In the genomic region with DNA sequence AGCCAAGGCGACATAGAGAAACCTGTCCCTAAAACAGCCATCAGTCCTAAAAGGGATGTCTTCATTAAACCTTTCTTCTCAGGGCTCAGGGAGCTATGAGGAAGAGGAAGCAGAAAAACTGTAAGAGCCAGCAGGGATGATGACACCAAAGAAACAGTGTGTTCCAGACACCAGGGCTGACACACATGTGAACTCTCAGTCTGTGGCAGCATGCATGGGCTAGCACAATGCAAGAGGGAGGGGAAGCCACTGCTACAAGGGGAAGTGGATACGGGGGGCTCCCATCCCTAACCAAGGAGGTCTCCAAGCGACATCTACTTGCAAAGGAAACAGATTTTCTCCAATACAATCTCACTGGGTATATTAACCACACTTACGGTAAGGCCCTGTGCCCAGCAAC, we compare ENCODE assay signal across 30 mouse cellular contexts. TPM values are rescaled to one million over a fixed set of nuclear protein-coding genes. Genes with fewer than 3 reads are reported as not detected.
DNase-seq lines count a peak whose midpoint lies in the region; ATAC-seq and TF ChIP-seq lines count a peak whose summit lies in the region.
"Had no signal": no experiment of that assay in that cellular context is flagged by ENCODE, and none has a peak within 500 bp of the region (broad histone marks: within the 10 kb centered on the region; RNA-seq: fewer than 3 reads in every experiment).

No protein-coding gene starts in this region.

- H3K4me3 ChIP-seq in liver, postnatal 0 days (ENCODE audit: low read depth, low read length): no peak overlapping the region
- H3K4me3 ChIP-seq in liver, embryonic 11.5 days (ENCODE audit: low read depth, low read length): no peak overlapping the region
- H3K4me3 ChIP-seq in megakaryocyte, embryonic 14.5 days (replicated peaks): peak overlapping the region; percentile 65
- no peak overlapping the region for H3K4me3 ChIP-seq in forebrain, postnatal 0 days (ENCODE audit: low read depth, low read length)
- H3K4me3 ChIP-seq in kidney, embryonic 16.5 days (ENCODE audit: low read length): no peak overlapping the region
- H3K4me3 ChIP-seq: embryonic facial prominence, embryonic 13.5 days; forebrain, embryonic 10.5 days; forebrain, embryonic 15.5 days; gastrocnemius, adult 2 months; heart, adult 2 months; heart, embryonic 12.5 days; hindbrain, embryonic 15.5 days; liver, embryonic 13.5 days; midbrain, embryonic 13.5 days; stomach, embryonic 15.5 days had no signal

- 51% methylated on average over 4 of the region's 4 CpGs for WGBS in liver, postnatal 0 days (ENCODE audit: insufficient replicate concordance)
- WGBS in liver, embryonic 11.5 days: 69% methylated on average over 4 of the region's 4 CpGs
- WGBS in forebrain, postnatal 0 days: 89% methylated on average over 4 of the region's 4 CpGs
- 93% methylated on average over 4 of the region's 4 CpGs for WGBS in kidney, embryonic 16.5 days

- TF ChIP-seq EP300 in liver, postnatal 0 days (IDR thresholded peaks at IDR 0.05; ENCODE audit: low read depth): peak; percentile 43

- peaks cover 8% of the 10 kb centered on the region for H3K4me1 ChIP-seq in liver, postnatal 0 days (ENCODE audit: insufficient read depth)
- H3K4me1 ChIP-seq in liver, embryonic 11.5 days (replicated peaks; ENCODE audit: control insufficient read depth, insufficient read depth, low read length): peaks cover 10% of the 10 kb centered on the region
- peaks cover 50% of the 10 kb centered on the region for H3K4me1 ChIP-seq in megakaryocyte, embryonic 14.5 days
- no peaks in the 10 kb centered on the region for H3K4me1 ChIP-seq in forebrain, postnatal 0 days (ENCODE audit: insufficient read depth)
- H3K4me1 ChIP-seq in kidney, embryonic 16.5 days (ENCODE audit: insufficient read depth, low read length): peaks cover 11% of the 10 kb centered on the region

- H3K36me3 ChIP-seq in liver, postnatal 0 days (replicated peaks; ENCODE audit: insufficient read depth, low read length): no peaks in the 10 kb centered on the region
- H3K36me3 ChIP-seq in liver, embryonic 11.5 days (ENCODE audit: control insufficient read depth, insufficient read depth, low read length): no peaks in the 10 kb centered on the region
- peaks cover 7% of the 10 kb centered on the region for H3K36me3 ChIP-seq in megakaryocyte, embryonic 14.5 days (replicated peaks; ENCODE audit: low read length)
- H3K36me3 ChIP-seq in forebrain, postnatal 0 days (ENCODE audit: insufficient read depth): no peaks in the 10 kb centered on the region
- H3K36me3 ChIP-seq in kidney, embryonic 16.5 days (ENCODE audit: insufficient read depth, low read length): no peaks in the 10 kb centered on the region
- H3K36me3 ChIP-seq: embryonic facial prominence, embryonic 13.5 days; forebrain, embryonic 10.5 days; forebrain, embryonic 15.5 days; heart, embryonic 12.5 days; hindbrain, embryonic 15.5 days; liver, embryonic 13.5 days; midbrain, embryonic 13.5 days; stomach, embryonic 15.5 days had no signal

- no peaks in the 10 kb centered on the region for H3K27me3 ChIP-seq in liver, postnatal 0 days (ENCODE audit: insufficient read depth, low read length)
- H3K27me3 ChIP-seq in liver, embryonic 11.5 days (replicated peaks; ENCODE audit: control insufficient read depth, insufficient read depth, low read length): no peaks in the 10 kb centered on the region
- no peaks in the 10 kb centered on the region for H3K27me3 ChIP-seq in megakaryocyte, embryonic 14.5 days (replicated peaks)
- H3K27me3 ChIP-seq in forebrain, postnatal 0 days (ENCODE audit: insufficient read depth, low read length): no peaks in the 10 kb centered on the region
- no peaks in the 10 kb centered on the region for H3K27me3 ChIP-seq in kidney, embryonic 16.5 days (ENCODE audit: insufficient read depth, low read length)
- H3K27me3 ChIP-seq: embryonic facial prominence, embryonic 13.5 days; forebrain, embryonic 15.5 days; heart, embryonic 12.5 days; hindbrain, embryonic 15.5 days; liver, embryonic 13.5 days; midbrain, embryonic 13.5 days; stomach, embryonic 15.5 days had no signal

- no peaks in the 10 kb centered on the region for H3K9me3 ChIP-seq in liver, postnatal 0 days (ENCODE audit: low read length)
- H3K9me3 ChIP-seq in liver, embryonic 11.5 days (ENCODE audit: control insufficient read depth, low read length): no peaks in the 10 kb centered on the region
- peaks cover 10% of the 10 kb centered on the region for H3K9me3 ChIP-seq in megakaryocyte, embryonic 14.5 days
- H3K9me3 ChIP-seq in forebrain, postnatal 0 days (ENCODE audit: low read length): no peaks in the 10 kb centered on the region
- H3K9me3 ChIP-seq in kidney, embryonic 16.5 days (ENCODE audit: low read length): no peaks in the 10 kb centered on the region
- H3K9me3 ChIP-seq: embryonic facial prominence, embryonic 13.5 days; forebrain, embryonic 10.5 days; forebrain, embryonic 15.5 days; heart, embryonic 12.5 days; hindbrain, embryonic 15.5 days; liver, embryonic 13.5 days; midbrain, embryonic 13.5 days; stomach, embryonic 15.5 days had no signal

- no peak overlapping the region for H3K9ac ChIP-seq in liver, postnatal 0 days (replicated peaks)
- H3K9ac ChIP-seq in liver, embryonic 11.5 days (ENCODE audit: low read depth, low read length): no peak overlapping the region
- no peak overlapping the region for H3K9ac ChIP-seq in forebrain, postnatal 0 days
- H3K9ac ChIP-seq in kidney, embryonic 16.5 days (replicated peaks; ENCODE audit: low read length): no peak overlapping the region
- H3K9ac ChIP-seq: embryonic facial prominence, embryonic 13.5 days; forebrain, embryonic 15.5 days; heart, embryonic 12.5 days; hindbrain, embryonic 15.5 days; liver, embryonic 13.5 days; midbrain, embryonic 13.5 days; stomach, embryonic 15.5 days had no signal

- no peak overlapping the region for H3K4me2 ChIP-seq in liver, postnatal 0 days (ENCODE audit: low read depth, low read length)
- no peak overlapping the region for H3K4me2 ChIP-seq in liver, embryonic 11.5 days
- no peak overlapping the region for H3K4me2 ChIP-seq in forebrain, postnatal 0 days (ENCODE audit: low read depth)
- no peak overlapping the region for H3K4me2 ChIP-seq in kidney, embryonic 16.5 days (replicated peaks; ENCODE audit: low read depth, low read length)
- H3K4me2 ChIP-seq: embryonic facial prominence, embryonic 13.5 days; forebrain, embryonic 15.5 days; heart, embryonic 12.5 days; hindbrain, embryonic 15.5 days; liver, embryonic 13.5 days; midbrain, embryonic 13.5 days; stomach, embryonic 15.5 days had no signal

- H3K27ac ChIP-seq in liver, postnatal 0 days (ENCODE audit: low read depth): peak overlapping the region; percentile 56; the same call in 1 of the 2 replicates
- no peak overlapping the region for H3K27ac ChIP-seq in liver, embryonic 11.5 days (ENCODE audit: low read depth, low read length)
- no peak overlapping the region for H3K27ac ChIP-seq in forebrain, postnatal 0 days (ENCODE audit: low read depth, low read length)
- no peak overlapping the region for H3K27ac ChIP-seq in kidney, embryonic 16.5 days (ENCODE audit: low read length)
- H3K27ac ChIP-seq: embryonic facial prominence, embryonic 13.5 days; forebrain, embryonic 10.5 days; forebrain, embryonic 15.5 days; gastrocnemius, adult 2 months; heart, adult 2 months; hindbrain, embryonic 15.5 days; liver, embryonic 13.5 days; midbrain, embryonic 13.5 days; stomach, embryonic 15.5 days had no signal

- no peak for TF ChIP-seq CTCF in liver, postnatal 0 days (IDR thresholded peaks at IDR 0.05; ENCODE audit: low read depth)
- no peak for TF ChIP-seq CTCF in forebrain, postnatal 0 days (IDR thresholded peaks at IDR 0.05; ENCODE audit: low read depth)

- no peak for DNase-seq in liver, postnatal 0 days
- no peak for DNase-seq in liver, embryonic 11.5 days (ENCODE audit: low spot score)
- DNase-seq in forebrain, postnatal 0 days: no peak
- DNase-seq in kidney, postnatal 14 days: no peak
- DNase-seq: adrenal gland, postnatal 36 days; cerebellum, adult 11 months; cerebellum, adult 9-11 months; gastrocnemius, adult 2 months; gastrocnemius, postnatal 36 days; heart, adult 2 months; heart, postnatal 4 days; kidney, adult 8-10 months; kidney, postnatal 10 days; left cerebral cortex, postnatal 4 days; liver, embryonic 13.5 days; lung, adult 2 months; retina, postnatal 1 day; right cerebral cortex, postnatal 14 days had no signal

- peak; percentile 18; the same call in 1 of the 2 replicates for ATAC-seq in liver, postnatal 0 days
- no peak for ATAC-seq in liver, embryonic 11.5 days (replicated peaks; ENCODE audit: low FRiP score)
- ATAC-seq in common myeloid progenitor, adult 5-6 weeks (replicated peaks; ENCODE audit: low read depth, poor library complexity, severe bottlenecking): peak; percentile 73
- ATAC-seq in forebrain, postnatal 0 days: no peak
- no peak for ATAC-seq in kidney, embryonic 16.5 days (ENCODE audit: low FRiP score, low TSS enrichment)
- ATAC-seq: CD4-positive, CD25-positive, alpha-beta regulatory T cell, adult 4 months; forebrain, embryonic 15.5 days; midbrain, embryonic 13.5 days had no signal

RNA-seq across cellular contexts. Expression of gene Adamtsl4, which starts 18.6 kb away (rescaled TPM):
- 2.5 and 2.6 TPM in 2 replicates for polyA plus RNA-seq in liver, postnatal 0 days (2015; fragmentation: Nextera tagmentation; extraction: Ambion mirVana)
- 0.38 and 1.2 TPM in 2 replicates for polyA plus RNA-seq in liver, embryonic 11.5 days (2014; fragmentation: Nextera tagmentation; extraction: Ambion mirVana)
- 0.37 TPM in 1 of 2 replicates, not detected in the other for total RNA-seq in common myeloid progenitor, adult 5-6 weeks (2017)
- polyA plus RNA-seq in megakaryocyte, embryonic 14.5 days (2012; ENCODE audit: insufficient read depth, low replicate concordance): 0.83 TPM in 1 of 2 replicates, not detected in the other
- 0.81 and 1.8 TPM in 2 replicates for total RNA-seq in forebrain, postnatal 0 days (2014; rRNA removed)
- 0.67 and 2.0 TPM in 2 replicates for polyA plus RNA-seq in forebrain, postnatal 0 days (2015; fragmentation: Nextera tagmentation; extraction: Ambion mirVana)
- 3.8 and 3.9 TPM in 2 replicates for polyA plus RNA-seq in kidney, embryonic 16.5 days (2015; fragmentation: Nextera tagmentation; extraction: Ambion mirVana)
- total RNA-seq: megakaryocyte-erythroid progenitor cell, adult 5-6 weeks had no signal

RNA-seq across cellular contexts. Expression of gene Ecm1, which starts 33.1 kb away (rescaled TPM):
- 81.2 and 90.1 TPM in 2 replicates for polyA plus RNA-seq in liver, postnatal 0 days (2015; fragmentation: Nextera tagmentation; extraction: Ambion mirVana)
- polyA plus RNA-seq in liver, embryonic 11.5 days (2014; fragmentation: Nextera tagmentation; extraction: Ambion mirVana): 30.4 and 31.7 TPM in 2 replicates
- total RNA-seq in common myeloid progenitor, adult 5-6 weeks (2017): not detected in 2 replicates
- polyA plus RNA-seq in megakaryocyte, embryonic 14.5 days (2012; ENCODE audit: insufficient read depth, low replicate concordance): 274 and 549 TPM in 2 replicates
- 3.3 and 4.8 TPM in 2 replicates for total RNA-seq in forebrain, postnatal 0 days (2014; rRNA removed)
- 8.3 and 8.7 TPM in 2 replicates for polyA plus RNA-seq in forebrain, postnatal 0 days (2015; fragmentation: Nextera tagmentation; extraction: Ambion mirVana)
- 174 and 208 TPM in 2 replicates for polyA plus RNA-seq in kidney, embryonic 16.5 days (2015; fragmentation: Nextera tagmentation; extraction: Ambion mirVana)

RNA-seq across cellular contexts. Expression of gene Mcl1, which starts 47.7 kb away (rescaled TPM):
- 36.2 and 38.2 TPM in 2 replicates for polyA plus RNA-seq in liver, postnatal 0 days (2015; fragmentation: Nextera tagmentation; extraction: Ambion mirVana)
- polyA plus RNA-seq in liver, embryonic 11.5 days (2014; fragmentation: Nextera tagmentation; extraction: Ambion mirVana): 52.2 and 57.7 TPM in 2 replicates
- 141 and 159 TPM in 2 replicates for total RNA-seq in common myeloid progenitor, adult 5-6 weeks (2017)
- 222 and 245 TPM in 2 replicates for polyA plus RNA-seq in megakaryocyte, embryonic 14.5 days (2012; ENCODE audit: insufficient read depth, low replicate concordance)
- 131 and 137 TPM in 2 replicates for total RNA-seq in forebrain, postnatal 0 days (2014; rRNA removed)
- polyA plus RNA-seq in forebrain, postnatal 0 days (2015; fragmentation: Nextera tagmentation; extraction: Ambion mirVana): 42.9 and 46.6 TPM in 2 replicates
- 23.7 and 38.1 TPM in 2 replicates for polyA plus RNA-seq in kidney, embryonic 16.5 days (2015; fragmentation: Nextera tagmentation; extraction: Ambion mirVana)

RNA-seq across cellular contexts. Expression of gene Tars2, which starts 53.7 kb away (rescaled TPM):
- polyA plus RNA-seq in liver, postnatal 0 days (2015; fragmentation: Nextera tagmentation; extraction: Ambion mirVana): 16.4 and 21.0 TPM in 2 replicates
- polyA plus RNA-seq in liver, embryonic 11.5 days (2014; fragmentation: Nextera tagmentation; extraction: Ambion mirVana): 97.9 and 102 TPM in 2 replicates
- total RNA-seq in common myeloid progenitor, adult 5-6 weeks (2017): 44.5 and 45.6 TPM in 2 replicates
- 22.7 and 22.9 TPM in 2 replicates for polyA plus RNA-seq in megakaryocyte, embryonic 14.5 days (2012; ENCODE audit: insufficient read depth, low replicate concordance)
- 40.2 and 52.6 TPM in 2 replicates for total RNA-seq in forebrain, postnatal 0 days (2014; rRNA removed)
- 36.5 and 41.2 TPM in 2 replicates for polyA plus RNA-seq in forebrain, postnatal 0 days (2015; fragmentation: Nextera tagmentation; extraction: Ambion mirVana)
- polyA plus RNA-seq in kidney, embryonic 16.5 days (2015; fragmentation: Nextera tagmentation; extraction: Ambion mirVana): 53.2 and 55.9 TPM in 2 replicates

Comparison
In these comparisons a context has a peak if more than half of its experiments do, and no peak if none do; other contexts are left out.
1. ATAC-seq: peak in liver, postnatal 0 days (single experiment) and common myeloid progenitor, adult 5-6 weeks (single experiment); none in liver, embryonic 11.5 days (single experiment), forebrain, postnatal 0 days (single experiment) and kidney, embryonic 16.5 days (single experiment).